Mouse (Mus musculus): ENCODE results near the gene Vrk3.
"Not testable (repeated sequence)": the region's sequence is repeated elsewhere in the genome, so short reads cannot be mapped to it uniquely, and the experiment has no call there.

Gene Vrk3

GRCm38 (mm10) chr7:44748101-44749044 lies at the start of gene Vrk3:
Vrk3 (plus strand) TSS chr7:44748413.
- DNase-seq: peak; percentile 97

- DNase-seq: peak; percentile 63
These were observed 46.3 kb upstream of the Vrk3 start for GRCm38 (mm10) chr7:44701921-44702320.

- DNase-seq: no peak
These were observed 45.2 kb upstream of the Vrk3 start for GRCm38 (mm10) chr7:44702985-44703384.

GRCm38 (mm10) chr7:44704363-44704762 lies 43.9 kb upstream of the Vrk3 start:
- DNase-seq: no peak

GRCm38 (mm10) chr7:44705086-44705485 lies 43.1 kb upstream of the Vrk3 start:
- DNase-seq: no peak

GRCm38 (mm10) chr7:44706322-44706721 lies 41.9 kb upstream of the Vrk3 start:
- no peak for DNase-seq

- DNase-seq: no peak
These were observed 41.0 kb upstream of the Vrk3 start for GRCm38 (mm10) chr7:44707169-44707675.

- not testable (repeated sequence) for DNase-seq
These were observed 40.1 kb upstream of the Vrk3 start for GRCm38 (mm10) chr7:44708093-44708492.

GRCm38 (mm10) chr7:44708574-44708973 lies 39.6 kb upstream of the Vrk3 start, which contains the start of gene Izumo2:
Izumo2 (plus strand) TSS chr7:44708742.
- DNase-seq: no peak

GRCm38 (mm10) chr7:44709881-44710280 lies 38.3 kb upstream of the Vrk3 start:
- DNase-seq: no peak

GRCm38 (mm10) chr7:44722058-44722457 lies 26.2 kb upstream of the Vrk3 start:
- DNase-seq: no peak

- DNase-seq: no peak
These were observed 23.9 kb upstream of the Vrk3 start for GRCm38 (mm10) chr7:44724316-44724715.

- DNase-seq: no peak
These were observed 21.9 kb upstream of the Vrk3 start for GRCm38 (mm10) chr7:44726343-44726742.

- no peak for DNase-seq
These were observed 21.1 kb upstream of the Vrk3 start for GRCm38 (mm10) chr7:44727151-44727550.

GRCm38 (mm10) chr7:44728082-44728975 lies 19.9 kb upstream of the Vrk3 start:
- no peak for DNase-seq

GRCm38 (mm10) chr7:44733723-44734122 lies 14.5 kb upstream of the Vrk3 start:
- DNase-seq: no peak

- no peak for DNase-seq
These were observed 6.9 kb upstream of the Vrk3 start for GRCm38 (mm10) chr7:44741361-44741760.

GRCm38 (mm10) chr7:44744270-44744669 lies 3.9 kb upstream of the Vrk3 start:
- DNase-seq: no peak

GRCm38 (mm10) chr7:44745076-44745475 lies 3.1 kb upstream of the Vrk3 start:
- DNase-seq: peak; percentile 68

- DNase-seq: no peak
These were observed 1.1 kb upstream of the Vrk3 start for GRCm38 (mm10) chr7:44747115-44747514.

GRCm38 (mm10) chr7:44750950-44751349 lies 2.7 kb downstream of the Vrk3 start, which contains the start of gene Zfp473:
Zfp473 (minus strand) TSS chr7:44751050.
- not testable (repeated sequence) for DNase-seq

GRCm38 (mm10) chr7:44757164-44757563 lies 9.0 kb downstream of the Vrk3 start:
- DNase-seq: no peak

GRCm38 (mm10) chr7:44760366-44760765 lies 12.2 kb downstream of the Vrk3 start:
- DNase-seq: no peak

All from cerebellum, adult 11-12 months (tissue).